Mouse (Mus musculus) E14TG2a.4 (cell line): ENCODE results near the gene AU040320.

ENCODE experiments used
- CTCF ChIP-seq: conservative IDR thresholded peaks from 2 replicates; pipeline ENCODE4 v1.5.1; 2014; ENCODE audit warnings: low read length
- NANOG ChIP-seq: IDR thresholded peaks from 2 replicates; pipeline ENCODE4 v1.6.1; 2014; ENCODE audit warnings: borderline replicate concordance, low read length, mixed read lengths

DNA sequence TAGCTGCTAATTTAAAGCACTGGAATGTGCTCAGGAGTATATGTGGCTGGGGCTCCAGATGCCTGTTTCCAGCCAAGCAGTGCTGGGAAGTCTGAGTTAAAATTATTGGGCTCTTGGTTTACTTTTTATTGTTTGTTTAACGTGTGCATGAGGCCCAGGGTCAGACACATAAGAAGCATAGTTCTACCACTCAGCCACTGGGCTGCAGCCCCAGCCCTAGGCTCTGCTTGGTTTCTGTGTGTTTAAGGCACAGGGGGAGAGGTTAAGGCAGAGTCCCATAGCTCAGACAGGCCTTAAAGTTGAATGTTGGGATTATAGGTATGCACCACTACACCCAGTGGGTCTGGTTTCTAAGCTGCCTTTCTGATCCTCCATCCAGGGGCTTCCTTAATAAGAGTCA, 21.8 kb downstream of the AU040320 start:
- TF ChIP-seq CTCF (no peak), NANOG (no peak)
